Mouse (Mus musculus) right cerebral cortex, postnatal 14 days (tissue): ENCODE measurements around the gene Mchr1.
"Not testable (repeated sequence)": the region's sequence is repeated elsewhere in the genome, so short reads cannot be mapped to it uniquely, and the experiment has no call there.

Experiments used
- DNase-seq: peaks from one replicate; pipeline ENCODE4 v3.0.0; 2022

The Mchr1 gene

GRCm38 (mm10) chr15:81235086-81235920 lies at the start of gene Mchr1:
TSS of gene Mchr1 (plus strand) at chr15:81235499.
- peak; percentile 76 for DNase-seq

GRCm38 (mm10) chr15:81189061-81189460 lies 46.2 kb upstream of the Mchr1 start:
- no peak for DNase-seq

DNA sequence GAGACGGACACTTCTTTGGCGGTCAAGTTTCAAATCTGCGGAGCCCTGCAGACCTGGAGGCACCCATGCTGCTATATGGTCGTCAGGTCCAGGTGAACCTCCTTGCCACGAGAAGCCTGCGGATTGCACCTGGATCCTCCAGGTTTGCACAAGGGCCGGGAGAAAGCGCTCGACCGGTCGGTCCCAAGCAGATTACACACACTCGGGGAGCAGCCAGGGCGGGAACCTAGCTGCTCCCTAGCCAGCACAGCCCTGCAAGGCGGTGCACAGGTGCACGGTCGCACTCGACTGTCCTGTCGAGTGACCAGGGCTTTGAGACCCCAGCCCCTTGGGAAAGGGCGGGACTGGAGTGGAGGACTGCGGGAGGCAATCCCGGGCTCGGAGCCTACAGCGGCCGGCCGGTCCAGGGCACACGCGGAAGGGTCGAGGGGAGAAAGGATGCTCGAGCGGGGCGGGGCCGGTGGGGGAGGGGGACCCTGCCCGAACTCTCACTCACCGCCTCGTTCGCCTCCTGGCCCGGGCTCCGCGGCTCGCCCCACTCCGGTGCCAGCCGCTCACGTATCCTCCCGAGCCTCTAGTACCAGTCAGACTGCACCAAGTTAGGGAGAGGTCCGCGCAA lies 45.2 kb upstream of the Mchr1 start:
- DNase-seq, result peak; percentile 22

GRCm38 (mm10) chr15:81190630-81191178 lies 44.6 kb upstream of the Mchr1 start, which contains the start of gene Mrtfa:
TSS of gene Mrtfa (minus strand) at chr15:81190757.
- peak; percentile 100 for DNase-seq

GRCm38 (mm10) chr15:81191303-81191702 lies 44.0 kb upstream of the Mchr1 start:
- DNase-seq, result no peak

DNA sequence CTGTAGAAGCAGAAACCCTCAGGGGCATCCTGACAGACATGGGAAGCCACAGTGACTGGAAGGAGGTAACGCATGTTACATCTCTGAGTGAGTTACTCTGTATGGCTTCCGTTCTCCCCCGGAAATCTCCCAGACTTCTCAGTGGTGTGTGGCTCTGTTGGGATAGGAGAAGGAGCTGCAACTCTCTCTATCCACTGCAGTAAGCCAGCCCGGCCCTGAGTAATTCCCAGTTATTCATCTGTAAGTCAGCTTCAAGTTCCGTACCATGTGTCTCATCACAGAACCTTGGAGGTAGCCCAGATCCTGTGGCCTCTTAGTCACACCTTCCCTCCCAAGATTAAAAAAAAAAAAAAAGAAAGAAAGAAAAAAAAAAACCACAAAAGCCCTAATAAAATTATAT lies 43.0 kb upstream of the Mchr1 start:
- no peak for DNase-seq

DNA sequence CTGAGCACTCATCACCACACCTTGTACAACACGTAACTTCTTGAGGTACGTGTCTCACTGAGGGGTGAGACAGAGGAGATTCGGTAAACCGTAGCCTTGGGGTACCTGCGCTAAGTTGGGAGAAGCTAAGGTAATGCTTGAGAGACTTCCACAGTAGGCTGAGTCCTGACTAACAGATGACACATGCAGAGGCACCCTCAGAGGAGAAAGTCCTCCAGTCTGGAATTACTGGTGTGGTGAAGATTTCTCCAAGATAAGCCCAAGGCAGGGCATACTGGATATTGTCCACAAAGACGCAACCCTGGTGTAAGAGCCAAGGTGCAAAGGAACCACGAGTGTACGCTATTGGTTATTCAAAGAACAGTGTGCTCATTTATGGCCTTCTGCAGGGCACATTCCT lies 42.4 kb upstream of the Mchr1 start:
- DNase-seq, result no peak

- DNase-seq, result no peak
These were observed 40.5 kb upstream of the Mchr1 start for GRCm38 (mm10) chr15:81194791-81195190.

DNA sequence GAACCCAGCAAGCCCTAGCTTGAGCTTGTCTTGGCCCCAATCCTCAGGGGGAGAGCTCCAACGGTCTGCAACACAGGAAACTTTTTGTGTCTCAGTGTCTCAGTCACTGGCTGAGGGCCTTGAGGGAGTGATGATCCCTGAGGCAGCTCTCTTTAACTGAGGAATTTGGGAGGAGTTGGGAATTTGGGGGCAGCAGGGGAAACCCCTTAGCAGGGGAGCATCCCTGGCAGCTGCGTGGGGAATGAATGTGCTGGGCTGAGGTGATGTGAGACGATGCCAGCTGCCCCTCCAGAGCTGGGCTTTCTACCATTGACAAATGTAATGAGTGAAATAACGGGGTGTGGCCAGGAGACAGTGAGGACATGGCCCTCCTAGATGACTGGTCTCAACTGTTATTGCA lies 39.9 kb upstream of the Mchr1 start:
- DNase-seq, result no peak

GRCm38 (mm10) chr15:81197197-81197596 lies 38.1 kb upstream of the Mchr1 start:
- no peak for DNase-seq

DNA sequence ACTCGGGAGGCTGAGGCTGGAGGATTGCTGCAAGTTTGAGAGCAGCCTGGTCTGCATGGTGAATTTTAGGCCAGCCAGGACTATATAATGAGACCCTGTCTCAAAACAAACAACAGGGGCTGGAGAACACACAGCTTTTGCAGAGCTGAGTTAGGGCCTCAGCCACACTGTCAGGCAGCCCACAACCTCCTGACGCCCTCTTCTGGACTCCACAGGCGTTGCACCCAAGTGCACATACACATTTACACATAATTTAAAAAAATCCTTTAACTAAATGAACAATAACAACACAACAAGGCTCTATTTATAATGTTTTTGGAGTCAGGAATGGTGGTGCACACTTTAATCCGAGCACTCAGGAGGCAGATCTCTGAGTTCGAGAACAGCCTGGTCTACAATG lies 36.9 kb upstream of the Mchr1 start:
- DNase-seq, result no peak

- DNase-seq, result peak; percentile 87
These were observed 35.8 kb upstream of the Mchr1 start for GRCm38 (mm10) chr15:81199372-81199959.

GRCm38 (mm10) chr15:81202462-81202861 lies 32.8 kb upstream of the Mchr1 start:
- no peak for DNase-seq

DNA sequence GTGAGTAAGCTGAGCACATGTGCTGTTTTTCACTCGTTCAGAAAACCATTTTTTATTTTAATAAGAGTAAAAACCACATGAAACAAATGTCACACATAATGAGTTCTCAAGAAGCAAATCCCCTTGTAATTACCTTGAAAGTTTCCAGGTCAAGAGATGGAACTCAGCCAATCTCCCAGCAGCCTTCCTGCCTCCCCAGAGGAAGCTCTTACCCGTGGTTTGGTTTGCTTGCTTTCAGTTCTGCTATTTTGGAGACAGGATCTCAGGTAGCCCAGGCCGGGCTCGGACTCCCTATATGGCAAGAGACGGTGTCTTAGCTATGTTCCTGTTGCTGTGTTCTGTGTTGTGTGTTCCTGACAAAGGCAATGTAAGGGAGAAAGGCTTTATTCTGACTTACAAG lies 24.8 kb upstream of the Mchr1 start:
- DNase-seq, result no peak

- no peak for DNase-seq
These were observed 22.3 kb upstream of the Mchr1 start for GRCm38 (mm10) chr15:81212976-81213375.

DNA sequence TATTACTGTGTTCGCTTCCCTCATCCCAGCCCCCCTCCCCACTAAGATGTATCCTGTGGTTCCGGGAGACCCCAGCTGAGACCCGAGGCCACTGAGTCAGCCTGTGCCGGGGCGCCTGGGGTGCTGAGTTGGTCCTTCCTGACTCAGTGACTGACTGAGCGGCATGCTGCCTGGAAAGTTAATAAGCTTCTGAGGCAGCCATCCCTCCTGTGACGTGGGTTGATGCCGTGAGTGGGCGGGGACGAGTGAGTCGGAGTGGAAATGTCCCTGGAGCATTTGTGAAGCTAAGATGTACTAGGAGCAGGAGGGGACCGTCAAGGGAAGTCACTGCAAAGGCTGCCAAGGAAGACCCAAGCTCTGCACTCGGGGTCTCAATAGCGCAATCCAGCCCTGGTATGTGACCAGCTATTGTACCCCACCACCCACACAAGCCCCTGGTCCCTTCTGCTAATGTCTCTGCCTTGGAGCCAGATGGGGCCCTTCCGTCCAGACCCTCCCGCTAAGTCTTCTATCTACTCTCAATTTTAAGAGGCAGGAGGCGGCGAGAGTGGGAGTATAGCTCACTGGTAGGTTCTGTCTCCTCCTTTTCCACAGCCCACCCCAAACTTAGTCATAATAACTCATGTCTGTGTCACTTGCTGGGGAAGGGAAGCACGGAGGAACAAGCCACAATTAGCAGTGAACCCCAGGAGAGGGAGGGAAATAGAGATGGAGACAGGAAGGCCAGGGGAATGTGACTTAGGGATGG lies 18.2 kb upstream of the Mchr1 start:
- peak; percentile 49 for DNase-seq

DNA sequence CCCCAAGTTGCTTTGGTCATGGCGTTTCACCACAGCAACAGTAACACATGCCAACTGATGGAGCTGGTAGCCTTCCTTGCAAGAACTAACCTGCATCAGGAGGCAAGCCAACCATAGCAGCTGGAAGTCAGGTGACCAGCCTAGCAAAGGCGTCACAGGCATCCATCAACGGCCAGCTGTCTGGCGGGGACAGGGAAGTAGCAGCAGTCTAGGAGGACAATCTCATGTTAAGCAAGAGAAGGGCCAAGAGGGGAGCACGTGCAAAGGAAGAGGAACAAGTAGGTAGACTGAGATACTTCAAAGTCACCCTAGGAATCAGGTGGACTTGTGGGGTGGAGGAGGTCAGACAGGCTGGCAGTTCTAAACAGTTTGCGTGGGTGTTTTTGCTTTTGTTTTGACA lies 16.2 kb upstream of the Mchr1 start:
- no peak for DNase-seq

GRCm38 (mm10) chr15:81220051-81220450 lies 15.2 kb upstream of the Mchr1 start:
- DNase-seq, result not testable (repeated sequence)

GRCm38 (mm10) chr15:81221446-81221845 lies 13.9 kb upstream of the Mchr1 start:
- no peak for DNase-seq

- DNase-seq, result no peak
These were observed 10.3 kb upstream of the Mchr1 start for GRCm38 (mm10) chr15:81225016-81225415.

GRCm38 (mm10) chr15:81225732-81226131 lies 9.6 kb upstream of the Mchr1 start:
- no peak for DNase-seq

DNA sequence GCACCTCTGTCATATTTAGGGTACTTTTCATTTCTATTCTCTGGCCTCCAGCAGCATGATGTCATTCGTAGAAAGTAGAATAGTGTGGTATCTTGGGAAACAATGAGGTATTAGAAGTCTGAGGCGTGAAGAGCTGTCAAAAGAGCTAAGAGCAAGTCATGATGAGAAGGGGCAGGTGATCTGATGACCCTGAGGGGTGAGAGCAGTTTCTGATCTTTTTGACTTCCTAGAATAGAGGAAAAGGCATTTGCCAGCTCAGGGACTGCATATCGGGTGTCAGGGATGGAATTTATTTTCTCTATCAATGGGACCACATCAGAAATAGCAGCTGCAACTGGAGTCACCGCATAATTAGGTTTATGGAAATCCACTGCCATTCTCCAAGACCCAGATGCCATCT lies 8.5 kb upstream of the Mchr1 start:
- DNase-seq, result no peak

DNA sequence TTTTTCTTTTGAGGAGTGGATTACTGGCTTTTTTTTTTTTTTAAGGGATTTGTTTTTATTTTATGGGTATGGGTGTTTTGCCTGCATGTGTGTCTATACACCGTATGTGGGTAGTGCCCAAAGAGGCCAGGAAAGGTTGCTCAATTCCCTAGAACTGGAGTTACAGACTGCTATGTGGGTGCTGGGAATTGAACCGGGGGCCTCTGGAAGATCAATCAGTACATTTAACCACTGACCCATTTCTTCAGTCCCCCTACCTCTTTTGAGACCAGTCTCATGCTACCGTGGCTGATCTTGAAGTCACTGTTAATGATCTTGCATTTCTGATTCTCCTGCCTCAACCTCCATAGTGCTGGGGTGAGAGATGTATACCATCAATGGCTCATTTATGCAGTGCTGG lies 8.0 kb upstream of the Mchr1 start:
- DNase-seq, result no peak
